Mouse (Mus musculus): Measurements from ENCODE around the gene Dcaf15.
A peak's percentile ranks its signal among the peaks of the same experiment; 100 is the strongest.

Dcaf15 gene

DNA sequence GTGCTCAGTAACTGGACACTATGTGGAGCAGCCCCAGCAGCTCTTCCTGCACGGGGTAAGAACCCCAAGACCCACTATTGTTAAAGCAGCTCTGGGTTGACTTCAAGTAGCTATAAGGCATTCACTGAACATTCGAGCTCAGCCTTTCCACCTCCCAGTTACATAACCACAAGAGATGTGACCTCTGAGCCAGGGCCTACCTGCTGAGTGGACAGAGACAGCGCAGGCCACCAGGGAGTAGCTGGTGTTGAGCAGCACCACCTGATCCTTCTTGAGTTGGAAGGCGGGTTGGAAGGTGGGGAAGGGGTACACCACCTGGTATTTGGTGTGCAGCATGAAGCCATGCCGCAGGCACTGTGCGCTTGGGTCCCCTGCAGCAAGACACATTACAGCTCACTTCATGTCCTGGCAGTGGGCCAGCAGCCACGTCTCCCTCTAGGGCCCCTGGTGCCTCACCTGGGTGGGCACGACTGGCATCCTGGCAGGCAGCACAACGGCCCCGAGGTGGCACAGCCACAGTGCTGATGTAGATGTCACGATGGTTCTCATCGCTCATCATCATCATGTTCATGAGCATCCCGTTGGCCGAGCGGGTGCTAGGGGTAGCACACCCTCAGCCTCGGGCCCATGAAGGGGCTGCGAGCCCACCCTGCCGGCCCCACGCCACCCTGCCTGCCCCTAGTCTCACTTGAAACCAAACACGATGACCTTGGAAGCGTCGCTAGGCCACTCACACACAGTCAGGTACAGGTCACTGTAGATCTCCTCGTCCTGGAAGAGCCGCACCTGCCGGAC, 2.9 kb downstream of the Dcaf15 start:
- DNase-seq (ENCODE audit: low spot score in 2 of 2): peak in 1 of 2 experiments; percentile 12

GRCm38 (mm10) chr8:84098376-84098775, 6.2 kb downstream of the Dcaf15 start:
- no peak for DNase-seq (ENCODE audit: low spot score in 2 of 2)

GRCm38 (mm10) chr8:84096061-84096460, 8.5 kb downstream of the Dcaf15 start:
- DNase-seq (ENCODE audit: low spot score in 2 of 2): no peak

GRCm38 (mm10) chr8:84090585-84090984, 14.0 kb downstream of the Dcaf15 start:
- DNase-seq (ENCODE audit: low spot score in 2 of 2): no peak

DNA sequence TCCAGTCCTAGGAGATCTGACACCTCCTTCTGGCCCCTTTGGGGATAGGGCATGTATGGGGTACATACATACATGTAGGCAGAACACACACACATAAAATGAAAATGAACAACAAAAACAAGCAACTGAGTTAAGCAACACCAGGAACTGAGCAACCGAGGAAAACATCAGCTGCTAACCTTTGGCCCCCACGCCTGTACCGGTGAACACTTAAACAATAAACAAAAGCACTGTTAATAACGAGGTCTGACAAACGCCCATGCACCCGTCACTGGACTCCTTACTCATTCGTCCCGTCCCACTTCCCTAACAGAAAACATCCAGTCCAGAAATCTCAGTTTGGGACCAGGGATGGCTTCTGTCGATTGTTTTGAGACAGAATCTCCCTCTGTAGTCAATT, 15.3 kb downstream of the Dcaf15 start:
- no peak for DNase-seq (ENCODE audit: low spot score in 2 of 2)

DNA sequence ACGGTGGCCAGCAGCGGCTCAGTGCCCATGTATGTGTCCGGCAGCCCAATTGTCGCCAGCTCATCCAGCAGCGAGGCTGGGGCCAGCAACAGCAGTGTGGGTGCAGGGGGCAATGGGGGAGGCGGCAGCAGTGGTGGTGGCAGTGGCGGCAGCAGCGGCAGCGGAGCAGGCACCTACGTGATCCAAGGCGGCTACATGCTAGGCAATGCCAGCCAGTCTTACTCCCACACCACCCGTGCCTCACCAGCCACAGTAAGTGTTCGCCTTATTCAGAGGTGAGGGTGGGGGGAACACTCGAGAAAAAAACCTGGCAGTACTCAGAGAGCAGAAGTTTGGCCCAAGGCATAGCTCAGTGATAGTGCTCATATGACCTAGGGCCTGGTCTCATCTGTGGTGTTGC, 16.7 kb downstream of the Dcaf15 start:
- DNase-seq (ENCODE audit: low spot score in 2 of 2): no peak

- no peak for DNase-seq (ENCODE audit: low spot score in 2 of 2)
These were observed 17.4 kb downstream of the Dcaf15 start for GRCm38 (mm10) chr8:84087156-84087555.

- no peak for DNase-seq (ENCODE audit: low spot score in 2 of 2)
These were observed 20.0 kb downstream of the Dcaf15 start for GRCm38 (mm10) chr8:84084341-84085115.

DNA sequence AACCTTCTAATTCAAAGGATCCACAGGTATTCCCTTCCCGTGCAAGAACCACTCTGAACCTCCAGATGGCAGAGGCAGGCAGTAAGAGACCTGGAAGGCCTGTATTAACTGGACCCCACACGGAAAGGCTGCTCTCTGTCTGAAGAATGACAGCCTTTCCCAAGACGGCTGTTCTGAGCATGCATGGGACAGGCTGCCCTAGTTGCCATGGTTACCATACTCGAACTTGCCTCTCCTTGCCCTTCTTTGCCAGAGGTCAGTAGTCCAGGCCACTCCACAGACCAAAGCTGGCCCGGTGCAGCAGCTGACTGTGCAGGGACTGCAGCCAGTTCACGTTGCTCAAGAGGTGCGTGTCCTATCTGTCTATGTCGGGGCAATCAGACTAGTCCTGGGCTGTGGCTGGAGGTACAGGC, 20.7 kb downstream of the Dcaf15 start:
- DNase-seq (ENCODE audit: low spot score in 2 of 2): no peak

- DNase-seq (ENCODE audit: low spot score in 2 of 2): no peak
These were observed 25.4 kb downstream of the Dcaf15 start for GRCm38 (mm10) chr8:84079206-84079605.

GRCm38 (mm10) chr8:84076849-84077248, 27.7 kb downstream of the Dcaf15 start:
- DNase-seq (ENCODE audit: low spot score in 2 of 2): no peak

- no peak for DNase-seq (ENCODE audit: low spot score in 2 of 2)
These were observed 28.2 kb downstream of the Dcaf15 start for GRCm38 (mm10) chr8:84076412-84076811.

GRCm38 (mm10) chr8:84073230-84073976, 31.2 kb downstream of the Dcaf15 start:
- DNase-seq (ENCODE audit: low spot score in 2 of 2): no peak

GRCm38 (mm10) chr8:84072321-84072720, 32.2 kb downstream of the Dcaf15 start:
- no peak for DNase-seq (ENCODE audit: low spot score in 2 of 2)

GRCm38 (mm10) chr8:84071921-84072320, 32.6 kb downstream of the Dcaf15 start:
- no peak for DNase-seq (ENCODE audit: low spot score in 2 of 2)

- no peak for DNase-seq (ENCODE audit: low spot score in 2 of 2)
These were observed 33.9 kb downstream of the Dcaf15 start for GRCm38 (mm10) chr8:84070667-84071066.

GRCm38 (mm10) chr8:84070241-84070640, 34.3 kb downstream of the Dcaf15 start:
- no peak for DNase-seq (ENCODE audit: low spot score in 2 of 2)

DNA sequence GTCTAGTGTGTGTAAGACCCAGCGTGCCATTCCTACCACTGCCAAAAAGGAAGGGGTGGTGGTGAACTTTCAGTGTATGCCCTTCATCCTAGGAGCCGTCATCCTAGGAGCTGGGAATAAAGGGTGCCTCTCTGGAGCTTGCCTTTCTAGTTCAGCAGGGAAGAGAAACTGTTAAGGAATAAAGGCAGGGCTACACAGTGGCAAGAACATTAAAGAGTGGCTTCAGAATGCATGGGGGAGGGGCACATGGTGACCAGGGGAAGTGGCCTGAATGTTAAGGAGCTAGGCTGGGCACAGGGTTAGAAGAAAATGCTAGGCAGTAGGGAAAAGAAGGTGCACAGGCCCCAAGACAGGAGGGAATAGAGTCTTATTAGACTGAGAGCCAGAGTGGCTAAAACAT, 34.8 kb downstream of the Dcaf15 start:
- DNase-seq (ENCODE audit: low spot score in 2 of 2): no peak

DNA sequence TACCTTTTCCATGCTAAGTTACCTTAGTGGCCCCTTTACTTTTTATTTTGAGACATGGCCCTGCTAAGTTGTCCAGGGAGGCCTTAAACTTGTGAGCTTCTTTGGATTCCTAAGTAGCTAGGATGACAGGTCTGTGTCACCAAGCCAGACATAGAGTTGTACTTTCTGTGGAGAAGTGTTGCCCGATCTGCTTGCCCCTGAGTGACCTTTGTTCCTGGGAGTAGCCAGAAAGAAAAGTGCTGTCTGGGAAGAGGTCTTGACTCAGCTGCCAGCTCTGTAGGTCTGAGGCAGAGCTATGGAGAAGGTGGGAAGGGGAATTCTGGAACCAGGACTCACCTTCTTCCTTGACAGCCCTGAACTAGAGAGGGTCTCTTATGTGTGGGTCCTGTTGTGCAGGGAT, 35.4 kb downstream of the Dcaf15 start:
- DNase-seq (ENCODE audit: low spot score in 2 of 2): no peak

DNA sequence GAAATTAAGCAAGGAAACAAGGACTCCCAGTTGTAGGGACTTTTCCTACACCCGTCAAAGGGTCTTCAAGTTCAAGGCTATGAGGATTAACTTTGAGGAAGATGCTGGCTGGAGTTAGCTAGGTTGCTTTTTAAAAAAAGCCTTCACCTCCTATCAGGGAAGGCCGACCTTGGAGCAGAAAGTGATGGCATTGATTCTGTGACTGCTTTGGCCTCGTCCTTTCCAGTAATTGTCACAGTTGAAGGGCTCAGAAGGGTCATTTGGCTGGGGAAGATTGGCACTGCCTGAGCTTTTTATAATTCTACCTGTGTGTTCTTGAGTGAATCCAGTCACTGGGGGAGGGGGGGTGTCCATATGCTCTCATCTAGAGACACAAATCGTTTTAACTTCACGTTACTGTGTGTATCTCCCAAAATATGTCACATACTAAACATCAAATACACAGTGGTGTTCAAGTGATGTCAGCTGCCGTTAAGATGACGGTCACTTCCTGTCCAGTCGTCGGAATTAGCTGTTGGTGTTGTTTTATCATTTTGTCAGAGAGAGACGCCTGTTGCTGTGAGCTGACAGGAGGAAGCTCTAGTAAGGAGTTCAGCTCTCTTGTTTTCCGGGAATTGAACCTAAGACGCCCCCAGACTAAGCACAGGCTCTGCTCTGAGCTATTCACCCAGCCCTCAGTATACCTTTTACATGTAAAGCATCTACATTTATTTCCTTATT, 36.1 kb downstream of the Dcaf15 start:
- DNase-seq (ENCODE audit: low spot score in 2 of 2): no peak

DNA sequence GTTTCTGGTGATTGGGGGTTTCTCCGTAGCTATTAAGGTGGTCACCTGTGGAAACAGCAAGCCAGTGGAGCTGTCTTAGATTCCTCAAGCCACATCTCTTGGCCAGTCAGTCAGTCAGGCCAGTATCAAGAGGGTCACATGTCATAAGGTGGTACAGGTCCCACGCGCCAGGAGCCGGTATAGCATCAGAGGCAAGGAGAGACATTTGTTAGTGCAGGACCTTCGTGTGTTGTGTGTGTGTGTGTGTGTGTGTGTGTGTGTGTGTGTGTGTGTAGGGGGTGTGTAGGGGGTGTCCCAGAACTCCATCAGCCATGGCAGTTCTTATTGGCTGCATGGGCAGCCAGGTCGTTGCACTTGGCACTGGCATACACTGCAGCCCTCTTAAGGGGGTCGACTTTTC, 36.7 kb downstream of the Dcaf15 start:
- no peak for DNase-seq (ENCODE audit: low spot score in 2 of 2)
